Mouse (Mus musculus): ENCODE measurements around the gene Vrk2. TPM values are rescaled to one million over a fixed set of nuclear protein-coding genes. Genes with fewer than 3 reads are reported as not detected.
A peak's percentile ranks its signal among the peaks of the same experiment; 100 is the strongest.

Gene Vrk2
- total and polyA plus RNA-seq, 2 experiments = 1.3 to 6.3 TPM

DNA sequence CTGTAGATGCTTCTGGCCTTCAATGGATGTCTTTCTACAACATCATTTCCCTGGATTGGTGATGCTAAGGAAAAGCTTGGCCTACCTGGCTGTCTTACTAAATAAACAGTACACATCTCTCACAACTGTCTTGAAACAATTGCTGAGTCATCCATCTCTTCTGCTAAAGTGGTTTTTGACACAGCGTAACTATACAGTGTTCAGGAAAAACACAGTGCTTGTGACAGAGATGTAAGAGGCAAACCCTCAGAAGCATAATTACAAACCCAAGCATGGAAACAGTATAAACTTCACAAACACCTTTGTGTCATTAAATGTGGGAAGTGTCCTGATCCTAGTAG, 6.6 kb downstream of the Vrk2 start:
- DNase-seq (ENCODE audit: extremely low read depth, low read depth, low spot score) = no peak
- H3K27ac ChIP-seq (replicated peaks; ENCODE audit: insufficient read depth, low read depth, low read length) = no peak overlapping the region
- 96% methylated on average over 1 of the region's 1 CpGs for WGBS
- peaks cover 3% of the 10 kb centered on the region; the same call in 1 of the 2 replicates for H3K4me1 ChIP-seq (ENCODE audit: control insufficient read depth, insufficient read depth, low read length)
- no peak overlapping the region for H3K9ac ChIP-seq (ENCODE audit: low read depth, low read length)
- TF ChIP-seq CTCF (IDR thresholded peaks at IDR 0.05; ENCODE audit: low read depth, low read length) (no peak), POLR2A (IDR thresholded peaks at IDR 0.05; ENCODE audit: extremely low read depth, insufficient read depth, low read length) (no peak)
- H3K36me3 ChIP-seq (ENCODE audit: control insufficient read depth, insufficient read depth, low read length) = peaks cover 5% of the 10 kb centered on the region; the same call in 1 of the 2 replicates
- no peaks in the 10 kb centered on the region for H3K27me3 ChIP-seq (ENCODE audit: control insufficient read depth, insufficient read depth, low read length)
- H3K4me3 ChIP-seq (ENCODE audit: insufficient read depth, low read depth, low read length) = no peak overlapping the region
- no peaks in the 10 kb centered on the region for H3K79me2 ChIP-seq (ENCODE audit: control insufficient read depth, insufficient read depth, low read length)

GRCm38 (mm10) chr11:26586367-26587183, 7.2 kb downstream of the Vrk2 start:
- Histone ChIP-seq H3K4me3 (ENCODE audit: insufficient read depth, low read depth, low read length) (no peak overlapping the region), H3K9ac (ENCODE audit: low read depth, low read length) (no peak overlapping the region), H3K79me2 (ENCODE audit: control insufficient read depth, insufficient read depth, low read length) (no peaks in the 10 kb centered on the region), H3K27ac (replicated peaks; ENCODE audit: insufficient read depth, low read depth, low read length) (0 out of 2 replicates have a peak overlapping the region, but pooled peaks have one; percentile 45), H3K36me3 (ENCODE audit: control insufficient read depth, insufficient read depth, low read length) (peaks cover 5% of the 10 kb centered on the region; the same call in 1 of the 2 replicates), H3K27me3 (ENCODE audit: control insufficient read depth, insufficient read depth, low read length) (no peaks in the 10 kb centered on the region), H3K4me1 (ENCODE audit: control insufficient read depth, insufficient read depth, low read length) (peaks cover 3% of the 10 kb centered on the region; the same call in 1 of the 2 replicates)
- TF ChIP-seq POLR2A (IDR thresholded peaks at IDR 0.05; ENCODE audit: extremely low read depth, insufficient read depth, low read length) (no peak), CTCF (IDR thresholded peaks at IDR 0.05; ENCODE audit: low read depth, low read length) (no peak)
- 88% methylated on average over 6 of the region's 6 CpGs for WGBS
- peak; percentile 38 for DNase-seq (ENCODE audit: extremely low read depth, low read depth, low spot score)

- Histone ChIP-seq H3K27me3 (ENCODE audit: control insufficient read depth, insufficient read depth, low read length) (no peaks in the 10 kb centered on the region), H3K79me2 (ENCODE audit: control insufficient read depth, insufficient read depth, low read length) (no peaks in the 10 kb centered on the region), H3K4me3 (ENCODE audit: insufficient read depth, low read depth, low read length) (no peak overlapping the region), H3K9ac (ENCODE audit: low read depth, low read length) (no peak overlapping the region), H3K27ac (replicated peaks; ENCODE audit: insufficient read depth, low read depth, low read length) (no peak overlapping the region), H3K4me1 (ENCODE audit: control insufficient read depth, insufficient read depth, low read length) (peaks cover 3% of the 10 kb centered on the region; the same call in 1 of the 2 replicates), H3K36me3 (ENCODE audit: control insufficient read depth, insufficient read depth, low read length) (peaks cover 5% of the 10 kb centered on the region; the same call in 1 of the 2 replicates)
- WGBS = 92% methylated on average over 17 of the region's 17 CpGs
- TF ChIP-seq POLR2A (IDR thresholded peaks at IDR 0.05; ENCODE audit: extremely low read depth, insufficient read depth, low read length) (no peak), CTCF (IDR thresholded peaks at IDR 0.05; ENCODE audit: low read depth, low read length) (no peak)
- DNase-seq (ENCODE audit: extremely low read depth, low read depth, low spot score) = peak; percentile 11
These were observed 8.1 kb downstream of the Vrk2 start for GRCm38 (mm10) chr11:26585409-26586366.

DNA sequence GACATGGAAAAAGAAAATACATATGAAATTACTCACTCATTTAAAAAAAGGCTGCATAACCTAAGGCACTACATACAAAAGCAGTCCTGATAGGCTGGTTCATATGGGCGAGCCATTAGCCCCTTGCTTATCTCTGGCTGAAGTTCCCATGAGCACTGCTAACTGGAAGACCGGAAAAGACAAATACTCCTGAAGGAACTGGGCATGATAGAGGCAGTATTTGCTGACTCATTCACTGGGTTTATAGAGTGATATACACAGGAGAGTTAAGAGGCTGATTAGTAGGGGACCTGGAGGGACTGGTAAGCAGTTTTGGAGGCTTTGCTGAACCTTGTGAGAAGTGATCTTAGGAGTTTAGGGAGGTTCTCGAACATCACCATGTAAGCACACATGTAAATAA, 42.2 kb downstream of the Vrk2 start:
- Histone ChIP-seq H3K4me1 (ENCODE audit: control insufficient read depth, insufficient read depth, low read length) (no peaks in the 10 kb centered on the region), H3K79me2 (ENCODE audit: control insufficient read depth, insufficient read depth, low read length) (no peaks in the 10 kb centered on the region), H3K36me3 (ENCODE audit: control insufficient read depth, insufficient read depth, low read length) (peaks cover 8% of the 10 kb centered on the region; the same call in 1 of the 2 replicates), H3K4me3 (ENCODE audit: insufficient read depth, low read depth, low read length) (no peak overlapping the region), H3K9ac (ENCODE audit: low read depth, low read length) (no peak overlapping the region), H3K27me3 (ENCODE audit: control insufficient read depth, insufficient read depth, low read length) (no peaks in the 10 kb centered on the region), H3K27ac (replicated peaks; ENCODE audit: insufficient read depth, low read depth, low read length) (no peak overlapping the region)
- no peak for TF ChIP-seq CTCF (IDR thresholded peaks at IDR 0.05; ENCODE audit: low read depth, low read length)
- no peak for TF ChIP-seq POLR2A (IDR thresholded peaks at IDR 0.05; ENCODE audit: extremely low read depth, insufficient read depth, low read length)
- WGBS = 89% methylated on average over 3 of the region's 3 CpGs
- DNase-seq (ENCODE audit: extremely low read depth, low read depth, low spot score) = no peak

DNA sequence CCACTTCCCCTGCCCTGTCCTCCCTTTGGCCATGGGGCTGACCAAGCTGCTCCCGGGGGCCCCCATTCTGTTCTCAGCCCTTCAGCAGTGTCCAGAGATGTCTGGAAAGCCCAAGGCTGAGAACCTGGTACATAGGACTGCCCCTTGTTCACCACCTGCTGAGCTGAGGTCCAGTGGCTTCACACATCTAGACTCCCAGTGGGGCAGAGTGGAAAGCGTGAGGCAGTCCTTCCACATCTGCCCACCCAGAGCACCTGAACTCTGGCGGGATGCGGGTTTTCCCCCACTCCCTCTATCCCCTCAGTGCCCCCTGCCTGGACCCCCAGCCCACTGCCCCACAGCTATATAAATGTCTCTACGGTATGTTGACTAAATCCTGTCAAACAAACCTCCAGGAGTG, 56.0 kb downstream of the Vrk2 start:
- Histone ChIP-seq H3K4me3 (ENCODE audit: insufficient read depth, low read depth, low read length) (no peak overlapping the region), H3K4me1 (ENCODE audit: control insufficient read depth, insufficient read depth, low read length) (no peaks in the 10 kb centered on the region)
- no peak for DNase-seq (ENCODE audit: extremely low read depth, low read depth, low spot score)

More for the DNA sequence above, 56.0 kb downstream of the Vrk2 start:
- Histone ChIP-seq H3K79me2 (ENCODE audit: control insufficient read depth, insufficient read depth, low read length) (no peaks in the 10 kb centered on the region), H3K27me3 (ENCODE audit: control insufficient read depth, insufficient read depth, low read length) (no peaks in the 10 kb centered on the region), H3K36me3 (ENCODE audit: control insufficient read depth, insufficient read depth, low read length) (peaks cover 5% of the 10 kb centered on the region), H3K27ac (replicated peaks; ENCODE audit: insufficient read depth, low read depth, low read length) (no peak overlapping the region), H3K9ac (ENCODE audit: low read depth, low read length) (no peak overlapping the region)
- WGBS = 97% methylated on average over 5 of the region's 5 CpGs
- no peak for TF ChIP-seq POLR2A (IDR thresholded peaks at IDR 0.05; ENCODE audit: extremely low read depth, insufficient read depth, low read length)
- no peak for TF ChIP-seq CTCF (IDR thresholded peaks at IDR 0.05; ENCODE audit: low read depth, low read length)

Measured in liver, adult 2 months (tissue).